Mouse (Mus musculus): ENCODE results near the gene Higd2a. TPM values are rescaled to one million over a fixed set of nuclear protein-coding genes. Genes with fewer than 3 reads are reported as not detected.

Higd2a gene
- total RNA-seq, 1 experiment: 108 TPM

DNA sequence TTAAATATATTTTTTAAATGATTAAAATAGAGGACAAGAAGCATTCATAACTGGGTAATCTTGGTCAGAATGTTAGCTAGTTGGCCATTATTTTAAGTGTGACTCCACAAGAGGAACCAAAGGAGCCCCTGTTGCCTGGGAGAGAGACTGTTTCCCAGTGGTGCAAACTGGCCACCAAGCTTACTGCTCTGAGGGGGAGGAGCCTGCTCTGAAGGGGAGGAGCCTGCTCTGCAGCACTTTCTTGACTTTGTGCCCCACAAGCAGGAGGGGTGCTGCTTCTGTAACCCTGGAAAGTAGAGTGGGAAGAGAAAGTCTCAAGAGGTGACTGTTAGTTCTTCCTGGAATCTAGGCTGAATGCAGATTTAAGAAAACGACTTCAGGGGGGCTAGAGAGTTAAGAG, 20.7 kb upstream of the Higd2a start:
- Histone ChIP-seq H3K36me3 (ENCODE audit: control insufficient read depth, insufficient read depth, low read length, poor library complexity, severe bottlenecking) (no peaks in the 10 kb centered on the region), H3K9me3 (ENCODE audit: control insufficient read depth, insufficient read depth, low read depth, low read length) (no peaks in the 10 kb centered on the region), H3K4me3 (ENCODE audit: insufficient read depth in 1 of 2, low read depth in 1 of 2, low read length in 2 of 2, poor library complexity in 1 of 2, severe bottlenecking in 1 of 2) (no peak overlapping the region), H3K27ac (ENCODE audit: insufficient read depth, low read depth, low read length, poor library complexity, severe bottlenecking) (no peak overlapping the region), H3K9ac (ENCODE audit: insufficient read depth, low read depth, low read length, poor library complexity, severe bottlenecking) (no peak overlapping the region), H3K4me1 (ENCODE audit: control insufficient read depth in 2 of 2, insufficient read depth in 2 of 2, low read length in 2 of 2, poor library complexity in 1 of 2) (peaks cover 10 to 16% of the 10 kb centered on the region in 2 experiments; a peak in 3 of 4 replicates)
- TF ChIP-seq HCFC1 (IDR thresholded peaks at IDR 0.05; ENCODE audit: borderline replicate concordance, insufficient read depth, low read length) (no peak), MAFK (IDR thresholded peaks at IDR 0.05; ENCODE audit: insufficient read depth, low read depth, low read length) (no peak), ZC3H11A (IDR thresholded peaks at IDR 0.05; ENCODE audit: borderline replicate concordance, low read depth, low read length) (no peak), ZNF384 (IDR thresholded peaks at IDR 0.05; ENCODE audit: low read depth, low read length) (no peak), CHD2 (IDR thresholded peaks at IDR 0.05; ENCODE audit: low read depth, low read length) (no peak)
- no peak for DNase-seq (ENCODE audit: low read depth, low spot score)
- in situ Hi-C loops (cut with MboI; ENCODE audit: low sequenced_read_pairs in 2 of 2, unreplicated experiment in 2 of 2): no loop called here

DNA sequence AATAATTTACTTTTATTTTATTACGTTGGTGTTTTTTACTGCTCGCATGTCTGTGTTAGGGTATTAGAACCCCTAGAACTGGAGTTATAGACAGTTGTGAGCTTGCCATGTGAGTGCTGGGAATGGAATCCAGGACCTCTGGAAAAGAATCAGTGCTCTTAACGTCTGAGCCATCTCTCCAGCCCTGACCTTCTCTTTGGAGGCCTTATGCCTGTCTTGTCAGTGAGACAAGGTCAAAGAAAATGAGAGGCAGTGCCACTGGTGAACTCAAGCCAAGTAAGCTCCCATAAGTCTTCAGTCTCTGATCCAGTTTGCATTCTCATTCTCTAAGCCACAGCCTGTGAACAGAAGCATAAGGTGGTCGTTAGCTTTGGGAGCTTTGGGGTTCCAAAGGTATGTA, 19.3 kb upstream of the Higd2a start:
- Histone ChIP-seq H3K9me3 (ENCODE audit: control insufficient read depth, insufficient read depth, low read depth, low read length) (no peaks in the 10 kb centered on the region), H3K4me3 (ENCODE audit: insufficient read depth in 1 of 2, low read depth in 1 of 2, low read length in 2 of 2, poor library complexity in 1 of 2, severe bottlenecking in 1 of 2) (no peak overlapping the region), H3K9ac (ENCODE audit: insufficient read depth, low read depth, low read length, poor library complexity, severe bottlenecking) (no peak overlapping the region), H3K36me3 (ENCODE audit: control insufficient read depth, insufficient read depth, low read length, poor library complexity, severe bottlenecking) (no peaks in the 10 kb centered on the region), H3K27ac (ENCODE audit: insufficient read depth, low read depth, low read length, poor library complexity, severe bottlenecking) (no peak overlapping the region), H3K4me1 (ENCODE audit: control insufficient read depth in 2 of 2, insufficient read depth in 2 of 2, low read length in 2 of 2, poor library complexity in 1 of 2) (peaks cover 10 to 19% of the 10 kb centered on the region in 2 experiments; a peak in 3 of 4 replicates)
- in situ Hi-C loops (cut with MboI; ENCODE audit: low sequenced_read_pairs in 2 of 2, unreplicated experiment in 2 of 2): no loop called here
- no peak for DNase-seq (ENCODE audit: low read depth, low spot score)
- TF ChIP-seq MAFK (IDR thresholded peaks at IDR 0.05; ENCODE audit: insufficient read depth, low read depth, low read length) (no peak), ZC3H11A (IDR thresholded peaks at IDR 0.05; ENCODE audit: borderline replicate concordance, low read depth, low read length) (no peak), HCFC1 (IDR thresholded peaks at IDR 0.05; ENCODE audit: borderline replicate concordance, insufficient read depth, low read length) (no peak), CHD2 (IDR thresholded peaks at IDR 0.05; ENCODE audit: low read depth, low read length) (no peak), ZNF384 (IDR thresholded peaks at IDR 0.05; ENCODE audit: low read depth, low read length) (no peak)

DNA sequence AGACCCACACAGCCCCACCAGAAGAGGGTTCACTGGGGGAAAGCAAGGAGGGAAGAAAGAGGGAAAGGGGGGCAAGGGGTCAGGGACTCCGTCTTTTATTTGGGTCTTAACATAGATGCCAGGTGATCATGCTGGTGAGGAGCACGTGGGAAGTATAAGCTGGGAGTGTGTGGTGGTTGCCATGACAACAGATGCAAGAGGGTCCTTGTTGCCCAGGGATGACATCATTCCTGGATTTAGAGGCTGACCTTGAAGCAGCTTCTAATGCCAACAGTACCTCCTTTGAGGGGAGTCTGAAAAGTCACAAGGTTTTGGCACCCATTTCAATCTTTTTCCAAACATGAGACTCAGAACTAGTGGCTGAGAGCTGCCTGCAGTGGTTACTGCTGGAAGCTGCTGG, 18.4 kb upstream of the Higd2a start:
- in situ Hi-C loops (cut with MboI; ENCODE audit: low sequenced_read_pairs in 2 of 2, unreplicated experiment in 2 of 2): no loop called here
- no peak for DNase-seq (ENCODE audit: low read depth, low spot score)
- peaks cover 7 to 13% of the 10 kb centered on the region in 2 experiments; a peak in 3 of 4 replicates for H3K4me1 ChIP-seq (ENCODE audit: control insufficient read depth in 2 of 2, insufficient read depth in 2 of 2, low read length in 2 of 2, poor library complexity in 1 of 2)
- H3K9me3 ChIP-seq (ENCODE audit: control insufficient read depth, insufficient read depth, low read depth, low read length): no peaks in the 10 kb centered on the region
- H3K36me3 ChIP-seq (ENCODE audit: control insufficient read depth, insufficient read depth, low read length, poor library complexity, severe bottlenecking): no peaks in the 10 kb centered on the region
- TF ChIP-seq CHD2 (IDR thresholded peaks at IDR 0.05; ENCODE audit: low read depth, low read length) (no peak), MAFK (IDR thresholded peaks at IDR 0.05; ENCODE audit: insufficient read depth, low read depth, low read length) (no peak), ZNF384 (IDR thresholded peaks at IDR 0.05; ENCODE audit: low read depth, low read length) (no peak), HCFC1 (IDR thresholded peaks at IDR 0.05; ENCODE audit: borderline replicate concordance, insufficient read depth, low read length) (no peak), ZC3H11A (IDR thresholded peaks at IDR 0.05; ENCODE audit: borderline replicate concordance, low read depth, low read length) (no peak)
- no peak overlapping the region for H3K4me3 ChIP-seq (ENCODE audit: insufficient read depth in 1 of 2, low read depth in 1 of 2, low read length in 2 of 2, poor library complexity in 1 of 2, severe bottlenecking in 1 of 2)
- no peak overlapping the region for H3K9ac ChIP-seq (ENCODE audit: insufficient read depth, low read depth, low read length, poor library complexity, severe bottlenecking)
- no peak overlapping the region for H3K27ac ChIP-seq (ENCODE audit: insufficient read depth, low read depth, low read length, poor library complexity, severe bottlenecking)

DNA sequence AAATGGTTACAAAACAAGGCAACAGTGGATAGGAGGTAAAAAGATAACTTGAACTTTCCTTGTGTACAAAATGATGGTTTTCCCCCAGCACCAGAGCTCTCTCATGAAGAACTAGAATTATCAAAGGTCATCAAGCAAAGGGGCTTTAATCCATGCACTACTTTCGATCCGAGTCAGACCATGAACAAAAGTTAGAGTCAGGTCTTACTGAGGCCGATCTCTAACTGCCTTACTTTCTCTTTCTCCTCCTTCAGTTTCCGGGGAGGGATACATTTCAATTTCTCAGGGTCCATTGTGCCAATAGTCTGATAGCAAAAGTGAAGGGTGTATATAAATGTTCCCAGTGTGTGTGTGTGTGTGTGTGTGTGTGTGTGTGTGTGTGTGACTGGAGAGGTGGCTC, 17.4 kb upstream of the Higd2a start:
- no peak for TF ChIP-seq ZNF384 (IDR thresholded peaks at IDR 0.05; ENCODE audit: low read depth, low read length)
- TF ChIP-seq MAFK (IDR thresholded peaks at IDR 0.05; ENCODE audit: insufficient read depth, low read depth, low read length): no peak
- no peak for TF ChIP-seq HCFC1 (IDR thresholded peaks at IDR 0.05; ENCODE audit: borderline replicate concordance, insufficient read depth, low read length)
- TF ChIP-seq ZC3H11A (IDR thresholded peaks at IDR 0.05; ENCODE audit: borderline replicate concordance, low read depth, low read length): no peak
- TF ChIP-seq CHD2 (IDR thresholded peaks at IDR 0.05; ENCODE audit: low read depth, low read length): no peak
- in situ Hi-C loops (cut with MboI; ENCODE audit: low sequenced_read_pairs in 2 of 2, unreplicated experiment in 2 of 2): no loop called here
- H3K4me3 ChIP-seq (ENCODE audit: insufficient read depth in 1 of 2, low read depth in 1 of 2, low read length in 2 of 2, poor library complexity in 1 of 2, severe bottlenecking in 1 of 2): no peak overlapping the region
- no peaks in the 10 kb centered on the region for H3K9me3 ChIP-seq (ENCODE audit: control insufficient read depth, insufficient read depth, low read depth, low read length)
- H3K4me1 ChIP-seq (ENCODE audit: control insufficient read depth in 2 of 2, insufficient read depth in 2 of 2, low read length in 2 of 2, poor library complexity in 1 of 2): peaks cover 7 to 10% of the 10 kb centered on the region in 2 experiments; a peak in 3 of 4 replicates
- no peak overlapping the region for H3K27ac ChIP-seq (ENCODE audit: insufficient read depth, low read depth, low read length, poor library complexity, severe bottlenecking)
- DNase-seq (ENCODE audit: low read depth, low spot score): no peak
- no peaks in the 10 kb centered on the region for H3K36me3 ChIP-seq (ENCODE audit: control insufficient read depth, insufficient read depth, low read length, poor library complexity, severe bottlenecking)
- no peak overlapping the region for H3K9ac ChIP-seq (ENCODE audit: insufficient read depth, low read depth, low read length, poor library complexity, severe bottlenecking)
